Mouse (Mus musculus): ENCODE data around the gene Arsb.
"Not testable (repeated sequence)": the region's sequence is repeated elsewhere in the genome, so short reads cannot be mapped to it uniquely, and the experiment has no call there.

The Arsb gene

DNA sequence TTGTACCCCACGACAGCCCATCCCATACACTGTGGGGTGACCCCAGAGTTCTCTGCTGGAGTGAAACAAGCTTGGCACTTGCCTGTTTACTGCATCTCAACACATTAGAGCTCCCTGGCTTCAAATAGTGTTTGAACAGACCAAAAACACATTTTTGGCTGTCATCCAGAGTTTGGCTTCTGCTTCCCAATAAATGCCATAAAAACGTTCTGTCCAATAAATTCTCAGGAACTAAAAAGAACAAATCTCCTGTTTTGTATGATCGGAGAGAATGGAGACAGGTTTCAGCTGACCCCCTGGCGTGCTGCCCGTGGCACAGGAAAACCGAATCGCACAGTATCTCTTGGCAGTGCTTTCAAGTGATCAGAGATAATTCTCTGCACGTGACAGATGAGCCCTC lies 16.2 kb downstream of the Arsb start:
- no peak for DNase-seq (ENCODE audit: low read depth, low spot score)

DNA sequence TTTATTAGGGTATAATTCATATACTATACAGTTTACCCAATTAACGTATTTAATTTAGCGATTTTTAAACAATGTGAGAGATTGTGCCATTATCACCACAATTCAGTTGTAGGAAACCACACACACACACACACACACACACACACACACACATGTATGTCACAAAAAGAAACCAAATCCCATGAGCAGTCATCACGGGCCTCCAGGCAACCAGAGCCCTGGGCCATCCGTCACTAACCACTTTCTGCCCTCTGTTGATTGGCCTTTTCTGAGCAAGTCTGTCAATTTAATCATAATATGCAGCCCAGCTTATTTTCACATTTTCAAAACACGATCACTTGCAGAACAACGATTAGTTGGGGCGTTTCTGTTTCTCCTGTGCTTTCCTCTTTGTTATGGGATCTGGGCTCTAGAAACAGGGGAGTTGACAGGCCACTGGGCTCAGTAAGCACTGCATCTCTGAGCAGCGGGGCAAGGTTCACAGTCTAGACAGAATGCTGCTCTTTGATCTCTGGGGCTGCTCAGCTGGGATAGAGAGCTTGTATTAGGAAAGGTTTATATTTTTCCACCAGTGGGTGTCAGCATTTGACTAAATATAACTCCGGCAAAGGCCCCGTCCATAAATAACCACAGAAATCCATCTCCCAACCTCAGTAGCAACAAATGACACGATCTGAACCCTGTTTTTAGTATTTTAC lies 21.7 kb downstream of the Arsb start:
- DNase-seq (ENCODE audit: low read depth, low spot score) = no peak

DNA sequence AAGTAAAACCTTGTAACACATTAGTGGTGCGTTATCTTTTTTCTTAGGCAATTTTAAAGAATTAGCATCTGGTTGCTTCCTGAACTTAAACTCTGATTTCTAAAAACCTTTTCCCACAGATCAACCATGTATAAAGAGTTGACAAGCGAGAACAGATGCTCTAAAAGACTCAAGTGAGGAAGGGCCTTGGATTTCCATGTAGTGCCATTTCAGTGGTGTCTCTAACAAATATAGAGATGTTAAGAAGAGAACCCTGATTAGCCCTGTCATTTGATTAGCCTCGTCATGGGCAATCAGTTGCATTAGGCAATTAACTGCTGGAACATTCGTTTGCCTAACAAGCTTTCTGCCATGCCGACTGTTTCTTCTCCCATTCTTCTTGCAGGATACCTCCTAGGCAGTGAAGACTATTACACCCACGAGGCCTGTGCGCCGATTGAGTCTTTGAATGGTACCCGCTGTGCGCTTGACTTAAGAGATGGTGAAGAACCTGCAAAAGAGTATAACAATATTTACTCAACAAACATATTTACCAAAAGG lies 22.3 kb downstream of the Arsb start:
- no peak for DNase-seq (ENCODE audit: low read depth, low spot score)

DNA sequence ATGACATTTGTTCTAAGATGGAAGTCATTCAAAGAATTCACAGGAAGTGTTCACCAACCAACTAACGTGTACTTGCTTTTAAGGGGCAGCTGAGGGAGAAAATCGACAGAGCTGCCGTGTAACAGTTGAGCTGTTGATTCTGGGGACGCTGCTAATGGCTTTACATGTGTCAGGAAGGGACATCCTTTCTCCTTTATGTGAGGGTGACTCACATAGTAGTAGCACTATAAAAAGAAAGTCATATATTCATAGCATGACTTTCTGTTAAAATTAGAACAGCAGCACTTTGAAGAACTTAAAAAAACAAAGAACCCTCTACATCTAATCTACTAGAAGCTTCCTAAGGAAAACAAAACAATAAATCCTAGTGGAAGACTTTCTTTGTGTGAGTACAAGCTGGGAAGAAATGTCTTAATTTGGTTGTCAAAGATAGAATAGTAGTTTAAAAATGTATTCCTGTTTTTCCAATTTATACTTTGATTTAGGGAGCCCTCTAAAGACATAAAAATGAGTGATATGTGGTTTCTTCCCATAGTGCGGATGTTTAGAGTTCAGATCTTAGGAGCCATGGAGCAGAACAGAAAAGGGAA lies 25.7 kb downstream of the Arsb start:
- no peak for DNase-seq (ENCODE audit: low read depth, low spot score)

DNA sequence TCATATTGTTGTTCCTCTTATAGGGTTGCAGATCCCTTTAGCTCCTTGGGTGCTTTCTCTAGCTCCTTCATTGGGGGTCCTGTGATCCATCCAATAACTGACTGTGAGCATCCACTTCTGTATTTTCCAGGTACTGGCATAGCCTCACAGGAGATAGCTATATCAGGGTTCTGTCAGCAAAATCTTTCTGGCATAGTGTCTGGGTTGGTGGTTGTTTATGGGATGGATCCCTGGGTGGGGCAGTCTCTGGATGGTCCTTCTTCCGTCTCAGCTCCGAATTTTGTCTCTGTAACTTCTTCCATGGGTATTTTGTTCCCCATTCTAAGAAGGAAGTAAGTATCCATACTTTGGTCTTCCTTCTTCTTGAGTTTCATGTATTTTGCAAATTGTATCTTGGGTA lies 38.9 kb downstream of the Arsb start:
- not testable (repeated sequence) for DNase-seq (ENCODE audit: low read depth, low spot score)

DNA sequence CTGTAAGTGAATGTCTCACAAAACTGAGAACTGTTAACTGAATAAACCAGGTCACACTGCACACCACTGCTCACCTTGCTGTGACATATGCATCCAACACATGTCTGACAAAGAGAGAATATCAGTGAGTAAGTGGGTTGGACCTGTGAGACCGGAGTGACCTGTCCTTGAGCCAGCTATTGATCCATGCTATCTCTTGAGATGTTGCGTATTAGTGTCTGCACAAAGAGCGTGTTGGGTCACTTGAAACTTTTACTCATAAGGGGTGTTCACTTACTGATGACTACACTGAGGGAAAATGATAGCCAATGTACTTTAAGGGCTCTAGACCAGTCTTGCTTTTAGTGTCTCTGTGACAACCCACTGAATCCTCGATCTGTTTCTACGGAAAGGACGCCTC lies 42.7 kb downstream of the Arsb start:
- no peak for DNase-seq (ENCODE audit: low read depth, low spot score)

DNA sequence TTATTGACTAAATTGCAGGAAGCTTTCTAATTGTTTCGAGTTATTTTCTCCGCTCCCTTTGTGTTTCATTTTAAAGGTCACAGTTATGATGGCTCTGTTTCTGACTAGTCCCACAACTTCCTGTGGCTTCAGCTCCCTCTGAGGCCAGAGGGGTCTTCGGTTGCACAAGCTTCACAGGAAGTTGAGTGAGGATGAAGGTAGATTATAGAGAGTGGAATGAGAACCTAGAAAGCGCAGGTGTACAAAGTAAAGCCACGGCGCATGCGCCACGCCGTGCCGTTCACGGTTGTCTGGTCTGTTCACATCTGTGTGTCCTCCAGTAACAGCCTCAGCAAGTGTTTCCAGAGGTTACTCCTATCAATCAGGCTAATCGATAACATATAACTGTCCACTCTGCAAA lies 43.2 kb downstream of the Arsb start:
- DNase-seq (ENCODE audit: low read depth, low spot score) = no peak

DNA sequence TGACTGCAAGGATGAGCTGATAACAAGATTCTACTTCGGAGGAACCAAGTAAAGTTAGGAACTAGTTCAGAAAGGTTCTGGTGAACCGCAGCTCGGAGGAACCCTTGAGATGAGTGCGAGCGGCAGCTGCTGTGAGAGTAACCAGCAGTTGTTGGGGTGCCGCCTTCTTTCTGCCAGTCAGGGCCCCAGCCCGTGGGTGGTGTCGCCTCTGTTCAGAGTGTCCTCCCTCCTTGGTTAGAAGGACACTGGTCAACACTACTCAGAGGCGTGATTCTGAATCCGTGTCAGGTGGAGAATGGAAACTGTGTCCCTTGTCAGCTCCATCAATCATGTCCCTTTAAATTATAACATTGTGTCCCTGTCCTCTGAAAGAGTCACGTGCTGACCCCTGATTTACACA lies 43.7 kb downstream of the Arsb start:
- no peak for DNase-seq (ENCODE audit: low read depth, low spot score)

DNA sequence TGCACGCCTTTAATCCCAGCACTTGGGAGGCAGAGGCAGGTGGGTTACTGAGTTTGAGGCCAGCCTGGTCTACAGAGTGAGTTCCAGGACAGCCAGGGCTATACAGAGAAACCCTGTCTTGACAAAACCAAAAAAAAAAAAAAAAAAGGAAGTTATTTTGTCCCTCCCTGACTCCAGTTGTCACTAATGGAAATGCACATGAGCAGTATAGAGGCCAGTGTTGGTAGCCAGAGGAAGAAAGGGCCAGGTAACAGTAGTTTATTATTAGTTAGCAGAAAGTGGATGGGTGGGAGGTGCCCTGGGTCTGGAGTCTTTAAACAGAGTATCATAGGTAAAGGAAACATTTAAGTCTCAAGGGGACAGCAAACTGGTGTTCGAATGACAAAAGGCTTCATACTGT lies 44.7 kb downstream of the Arsb start:
- DNase-seq (ENCODE audit: low read depth, low spot score) = no peak

DNA sequence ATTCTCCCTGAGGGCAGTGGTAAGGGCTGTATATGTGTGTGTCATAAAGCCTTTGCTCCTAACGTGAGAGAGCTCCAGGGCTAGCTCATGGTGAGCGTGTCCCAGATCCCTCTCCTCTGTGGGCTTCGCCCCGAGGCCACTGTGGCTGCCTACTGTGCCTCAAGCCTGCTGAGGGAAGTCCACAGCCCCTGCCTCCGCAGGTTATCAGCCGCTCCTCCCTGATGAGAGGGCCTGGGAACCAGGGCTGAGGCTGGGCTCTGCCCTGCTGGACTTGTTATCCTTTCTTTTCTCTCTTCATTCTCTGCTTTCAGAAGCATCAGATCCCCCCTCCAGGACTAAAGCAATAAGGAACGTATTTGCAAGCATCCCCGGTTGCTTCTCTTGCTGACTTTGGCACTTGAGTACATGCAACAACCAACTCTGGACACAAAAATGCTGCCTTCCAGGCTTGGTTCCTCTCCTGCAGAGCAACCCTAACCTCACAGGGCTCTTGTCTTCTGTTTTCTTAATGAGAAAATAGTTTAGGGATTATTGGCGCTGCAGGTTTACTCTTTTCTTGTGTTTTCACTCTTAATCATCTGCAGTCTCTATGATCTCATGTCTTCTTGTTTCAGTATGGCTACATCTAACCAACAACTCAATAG lies 45.4 kb downstream of the Arsb start:
- DNase-seq (ENCODE audit: low read depth, low spot score) = no peak

DNA sequence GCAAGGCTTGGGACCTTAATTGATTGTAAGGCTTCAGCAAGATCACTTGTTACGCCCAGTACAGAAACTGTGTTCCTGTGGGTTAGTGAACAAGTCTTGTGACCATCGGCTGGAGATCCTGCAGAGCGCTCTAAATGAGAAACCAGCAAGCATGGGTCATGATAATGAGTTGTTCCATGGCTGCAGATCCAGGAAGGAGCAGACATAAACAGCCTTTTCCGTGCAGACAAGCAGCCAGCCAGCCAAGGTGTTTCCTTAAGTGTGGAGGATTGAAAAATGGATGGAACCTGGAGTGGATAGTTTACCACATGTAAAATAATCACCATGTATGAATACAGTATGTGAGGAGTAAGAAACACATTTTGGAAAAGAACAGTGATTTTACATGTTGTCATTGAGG lies 48.7 kb downstream of the Arsb start:
- no peak for DNase-seq (ENCODE audit: low read depth, low spot score)

DNA sequence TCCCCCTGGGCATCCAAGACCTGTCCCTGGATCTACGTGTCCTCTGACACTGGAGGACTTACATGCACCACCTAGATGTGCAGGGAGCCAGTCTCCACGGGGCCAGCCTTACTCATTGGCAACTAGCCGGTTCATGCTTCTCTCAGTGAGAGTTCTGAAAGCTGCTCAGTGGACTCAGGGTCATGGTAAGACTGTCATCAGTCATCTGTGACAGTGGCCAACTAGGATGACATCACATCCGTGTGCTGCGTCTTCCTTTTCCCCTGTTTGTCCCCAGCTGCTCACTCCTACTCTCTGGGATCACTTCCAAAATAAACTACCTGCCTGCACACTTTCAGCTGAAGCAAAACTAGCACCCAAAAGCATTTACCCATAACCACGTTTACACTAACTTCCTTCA lies 50.6 kb downstream of the Arsb start:
- DNase-seq (ENCODE audit: low read depth, low spot score) = no peak

DNA sequence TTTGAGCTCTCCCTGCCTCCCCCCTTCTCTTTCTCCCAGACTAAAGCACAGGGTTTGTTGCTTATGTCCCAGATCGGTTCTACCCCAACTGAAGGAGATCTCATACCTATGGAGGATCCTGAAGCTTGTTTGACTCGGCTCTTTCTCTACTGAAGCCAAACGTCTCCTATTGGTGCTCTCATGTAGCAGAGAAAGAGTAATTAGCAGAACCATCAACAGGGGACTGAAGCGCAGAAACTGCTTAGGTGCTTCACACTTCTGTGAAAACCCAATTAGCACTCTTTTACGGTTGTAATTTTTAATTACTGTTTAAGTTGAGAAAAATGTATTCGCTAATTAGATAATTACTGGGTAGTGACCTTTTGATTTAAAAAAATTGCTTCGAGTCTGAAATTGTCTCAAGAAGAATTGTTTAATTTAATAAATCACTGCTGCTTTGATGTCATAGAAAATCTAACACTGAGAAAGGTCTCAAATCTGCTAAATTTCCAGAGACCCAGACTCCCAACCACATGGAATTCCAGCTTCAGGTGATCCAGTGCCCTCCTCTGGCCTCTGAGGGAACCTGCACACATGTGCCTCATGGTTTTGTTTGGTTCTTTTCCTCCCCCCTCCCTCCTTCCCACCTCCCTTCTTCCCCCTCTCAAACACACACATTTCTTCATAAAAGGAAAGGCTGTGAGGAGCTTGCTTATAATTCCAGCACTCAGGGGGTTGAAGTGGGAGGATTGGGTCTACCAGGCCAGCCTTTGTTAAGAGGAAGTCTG lies 54.5 kb downstream of the Arsb start:
- DNase-seq (ENCODE audit: low read depth, low spot score) = no peak

DNA sequence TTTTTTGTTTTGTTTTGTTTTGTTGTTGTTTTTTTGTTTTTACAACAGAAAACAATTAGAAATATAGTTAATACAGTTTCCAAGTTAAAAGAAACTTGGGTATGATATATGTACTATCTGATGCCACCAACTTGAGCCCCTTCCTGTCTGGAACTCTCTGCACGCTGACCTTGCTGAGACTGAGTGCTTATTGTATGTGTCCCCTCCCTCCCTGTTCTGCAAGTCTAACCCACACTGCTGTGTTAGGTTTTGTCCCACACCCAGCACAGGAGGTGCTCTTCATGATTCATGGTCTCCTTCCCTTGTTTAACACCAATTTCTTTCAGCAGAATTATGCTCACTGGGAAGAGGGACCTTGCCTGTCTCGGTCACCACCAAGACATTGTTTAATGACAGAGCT lies 56.3 kb downstream of the Arsb start:
- DNase-seq (ENCODE audit: low read depth, low spot score) = no peak

DNA sequence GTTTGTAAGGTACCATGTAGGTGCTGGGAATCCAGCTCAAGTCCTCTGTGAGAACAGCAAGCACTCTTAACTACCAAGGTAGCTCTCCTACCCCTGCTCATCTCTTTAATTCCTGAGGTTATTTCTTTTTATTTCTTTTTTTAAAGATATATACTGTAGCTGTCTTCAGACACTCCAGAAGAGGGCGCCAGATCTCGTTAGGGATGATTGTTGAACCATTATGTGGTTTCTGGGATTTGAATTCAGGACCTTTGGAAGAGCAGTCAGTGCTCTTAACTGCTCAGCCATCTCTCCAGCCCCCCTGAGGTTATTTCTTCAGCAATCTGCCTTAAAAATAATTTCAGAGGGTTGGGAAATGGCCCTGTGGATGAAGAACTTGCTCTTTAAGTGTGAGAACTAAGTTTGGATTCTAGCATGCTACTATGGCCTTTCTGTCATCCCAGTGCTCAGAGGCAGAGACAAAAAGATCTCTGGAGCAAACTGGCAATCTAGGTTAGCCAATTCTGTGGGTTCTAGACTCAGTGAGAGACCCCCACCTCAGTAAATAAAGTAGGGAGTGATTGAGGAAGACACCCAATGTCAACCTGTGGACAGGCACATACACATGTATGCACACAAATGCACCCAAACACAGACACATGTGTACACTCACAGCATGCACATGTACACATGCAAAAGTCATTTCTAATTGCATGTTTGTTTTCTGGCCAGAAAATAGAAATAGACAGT lies 58.3 kb downstream of the Arsb start:
- no peak for DNase-seq (ENCODE audit: low read depth, low spot score)

DNA sequence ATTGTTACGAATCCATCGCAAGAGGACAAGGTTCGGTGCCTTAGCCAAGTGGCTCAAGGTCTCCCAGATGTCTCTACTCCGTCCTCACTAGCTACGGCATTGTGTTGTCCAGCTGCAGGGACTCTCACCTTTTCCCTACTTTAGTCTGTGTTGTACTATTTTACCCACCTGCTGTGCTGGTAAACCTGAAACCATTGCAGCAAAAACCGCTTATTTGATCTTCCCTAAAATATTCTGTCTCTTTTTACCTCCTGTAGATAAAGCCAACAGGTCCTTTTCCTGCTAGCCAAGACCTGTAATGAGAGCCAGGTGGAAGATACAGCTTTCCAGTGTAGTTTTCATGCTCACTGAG lies 58.8 kb downstream of the Arsb start:
- DNase-seq (ENCODE audit: low read depth, low spot score) = no peak

DNA sequence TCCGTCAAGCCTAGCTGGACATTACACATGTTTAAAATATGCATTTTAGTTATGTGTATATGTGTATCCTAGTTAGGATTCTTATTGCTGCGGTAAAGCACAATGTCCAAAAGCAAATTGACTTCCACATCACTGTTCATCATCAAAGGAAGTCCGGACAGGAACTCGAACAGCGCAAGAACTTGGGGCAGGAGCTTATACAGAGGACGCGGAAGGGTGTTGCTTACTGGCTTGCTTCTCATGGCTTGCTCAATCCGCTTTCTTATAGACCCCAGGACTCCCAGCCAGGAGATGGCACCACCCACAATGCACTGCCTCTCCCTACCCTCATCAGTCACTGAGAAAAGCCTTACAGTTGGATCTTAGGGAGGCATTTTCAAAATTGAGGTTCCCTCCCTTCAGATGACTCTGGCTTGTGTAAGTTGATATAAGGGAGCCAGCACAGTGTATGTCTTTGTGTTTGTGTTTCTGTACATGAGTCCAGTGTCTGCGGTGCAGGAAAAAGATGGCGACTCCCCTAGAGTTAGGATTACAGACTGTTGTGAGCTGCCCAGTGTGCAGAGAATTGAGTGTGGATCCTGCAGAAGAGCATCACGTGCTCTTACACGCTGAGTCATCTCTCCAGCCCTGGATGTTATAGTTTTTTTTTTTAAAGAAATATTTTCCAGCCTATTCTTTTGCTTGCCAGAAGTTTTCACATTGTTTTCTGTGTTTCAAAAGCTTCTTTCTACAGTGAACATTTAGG lies 66.2 kb downstream of the Arsb start:
- DNase-seq (ENCODE audit: low read depth, low spot score) = no peak

DNA sequence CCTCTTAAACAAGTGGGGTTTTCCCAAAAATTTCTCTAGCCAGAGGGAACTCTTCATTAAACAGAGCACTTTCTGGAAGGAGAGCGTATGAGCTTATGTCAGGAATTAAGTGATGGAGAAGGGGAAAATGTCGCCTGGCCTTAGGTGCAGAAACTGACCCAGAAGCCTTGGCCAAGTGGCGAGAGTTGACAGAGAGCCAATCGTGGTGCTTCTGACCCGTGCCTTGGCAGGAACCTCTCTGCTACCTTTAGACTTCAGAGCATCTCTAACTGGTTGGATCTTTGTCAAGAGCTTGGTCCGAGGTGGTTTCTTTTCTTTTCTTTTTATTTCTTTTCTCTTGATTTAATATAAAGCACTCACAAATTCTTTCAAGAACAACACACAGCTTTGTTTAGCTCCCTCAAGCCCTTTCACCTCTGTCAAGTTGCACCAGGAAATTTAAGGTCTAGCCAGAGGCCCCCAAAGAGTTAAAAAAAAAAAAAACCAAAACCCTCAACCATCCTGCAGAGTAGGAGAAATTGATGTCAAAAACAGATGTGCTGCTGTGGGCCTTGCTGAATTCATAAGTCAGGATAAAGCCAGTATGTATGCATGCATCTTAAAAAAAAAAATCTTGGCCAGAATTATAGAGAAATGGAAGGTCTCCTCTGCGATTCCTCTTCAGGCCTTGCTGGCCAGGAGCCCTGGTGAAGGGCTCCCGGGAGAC lies 67.2 kb downstream of the Arsb start:
- no peak for DNase-seq (ENCODE audit: low read depth, low spot score)

DNA sequence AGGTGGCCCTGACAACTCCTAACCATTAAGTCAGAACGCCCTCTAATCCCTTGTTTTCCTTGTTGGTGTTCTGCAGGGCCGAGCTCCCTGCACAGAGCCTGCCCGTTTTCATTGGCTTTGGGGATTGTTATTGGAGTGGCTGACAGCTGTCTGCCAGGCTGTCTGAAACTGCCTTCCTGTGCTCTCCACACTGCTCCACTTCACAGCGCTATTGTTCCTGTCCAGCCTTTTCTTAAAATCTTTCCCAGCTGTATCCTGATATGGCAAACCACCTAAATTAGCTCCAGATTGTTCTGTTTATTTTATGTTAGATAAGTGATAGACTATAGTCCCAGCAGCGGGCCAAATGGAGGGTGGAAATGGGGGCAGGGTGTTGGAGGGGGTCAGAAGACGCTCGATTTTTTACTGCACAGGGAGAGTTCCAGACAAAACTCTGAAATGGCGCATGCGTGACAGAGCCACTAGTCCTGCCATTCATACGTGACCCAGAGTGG lies 67.8 kb downstream of the Arsb start:
- DNase-seq (ENCODE audit: low read depth, low spot score) = no peak

DNA sequence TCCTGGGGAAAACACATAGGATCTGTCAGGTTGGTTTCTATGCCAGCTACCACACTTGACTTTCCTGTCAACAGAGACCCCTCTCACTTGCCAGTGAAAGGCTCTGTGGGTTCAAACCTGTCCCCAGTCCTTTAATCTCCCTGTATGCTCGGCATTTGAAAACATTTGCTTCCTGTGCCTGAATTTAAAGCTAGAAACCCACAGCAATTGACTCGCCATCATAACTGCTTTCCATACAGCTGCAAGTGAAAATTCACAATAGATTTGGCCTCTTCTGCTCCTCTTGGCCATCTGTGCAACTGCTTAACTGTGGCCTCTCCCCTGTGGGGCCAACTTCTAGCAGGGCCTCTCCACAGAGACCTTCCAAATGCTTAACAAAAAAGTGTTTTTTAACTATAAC lies 68.3 kb downstream of the Arsb start:
- DNase-seq (ENCODE audit: low read depth, low spot score) = no peak
